In genomic region chr6:48288011-48288410, GRCm38 (mm10) we compare ENCODE assay signal across 16 mouse cellular contexts.
A peak's percentile ranks its signal among the peaks of the same experiment; 100 is the strongest.
DNase-seq lines count a peak whose midpoint lies in the region; ATAC-seq lines count a peak whose summit lies in the region.
"Had no signal": no experiment of that assay in that cellular context is flagged by ENCODE, and none has a peak within 500 bp of the region (broad histone marks: within the 10 kb centered on the region; RNA-seq: fewer than 3 reads in every experiment).

No protein-coding gene starts in this region.

- no peak overlapping the region for H3K4me3 ChIP-seq in hindbrain, embryonic 11.5 days (ENCODE audit: low read depth, low read length)
- no peak overlapping the region for H3K4me3 ChIP-seq in hindbrain, embryonic 12.5 days
- H3K4me3 ChIP-seq in neural tube, embryonic 15.5 days (replicated peaks) = no peak overlapping the region
- no peak overlapping the region for H3K4me3 ChIP-seq in liver, embryonic 12.5 days
- H3K4me3 ChIP-seq: forebrain, embryonic 15.5 days; hindbrain, embryonic 13.5 days; liver, embryonic 15.5 days had no signal

- H3K9me3 ChIP-seq in hindbrain, embryonic 11.5 days (ENCODE audit: control insufficient read depth, low read length) = no peaks in the 10 kb centered on the region
- H3K9me3 ChIP-seq in hindbrain, embryonic 12.5 days (replicated peaks) = no peaks in the 10 kb centered on the region
- H3K9me3 ChIP-seq in neural tube, embryonic 15.5 days (replicated peaks) = no peaks in the 10 kb centered on the region
- H3K9me3 ChIP-seq in liver, embryonic 12.5 days (replicated peaks) = no peaks in the 10 kb centered on the region
- H3K9me3 ChIP-seq: forebrain, embryonic 15.5 days; hindbrain, embryonic 13.5 days; liver, embryonic 15.5 days had no signal

- no peak for ATAC-seq in hindbrain, embryonic 11.5 days (ENCODE audit: low FRiP score)
- ATAC-seq in hindbrain, embryonic 12.5 days (ENCODE audit: low FRiP score) = no peak
- ATAC-seq in neural tube, embryonic 15.5 days (ENCODE audit: low FRiP score) = no peak
- ATAC-seq in liver, embryonic 12.5 days = no peak
- ATAC-seq: forebrain, embryonic 15.5 days had no signal

- no peak overlapping the region for H3K9ac ChIP-seq in hindbrain, embryonic 11.5 days (ENCODE audit: low read depth, low read length)
- no peak overlapping the region for H3K9ac ChIP-seq in hindbrain, embryonic 12.5 days
- no peak overlapping the region for H3K9ac ChIP-seq in neural tube, embryonic 15.5 days (replicated peaks)
- no peak overlapping the region for H3K9ac ChIP-seq in liver, embryonic 12.5 days
- H3K9ac ChIP-seq: forebrain, embryonic 15.5 days; hindbrain, embryonic 13.5 days; liver, embryonic 15.5 days had no signal

- no peaks in the 10 kb centered on the region for H3K27me3 ChIP-seq in hindbrain, embryonic 11.5 days (ENCODE audit: control insufficient read depth, insufficient read depth, low read length)
- no peaks in the 10 kb centered on the region for H3K27me3 ChIP-seq in hindbrain, embryonic 12.5 days
- no peaks in the 10 kb centered on the region for H3K27me3 ChIP-seq in neural tube, embryonic 15.5 days (replicated peaks)
- H3K27me3 ChIP-seq in liver, embryonic 12.5 days (replicated peaks) = no peaks in the 10 kb centered on the region
- H3K27me3 ChIP-seq: forebrain, embryonic 15.5 days; hindbrain, embryonic 13.5 days; liver, embryonic 15.5 days had no signal

- DNase-seq in hindbrain, embryonic 11.5 days (ENCODE audit: low spot score) = peak; percentile 16
- DNase-seq in neural tube, embryonic 10.5 days (ENCODE audit: extremely low spot score, low spot score) = peak; percentile 12
- DNase-seq in embryo, embryonic 11.5 days (ENCODE audit: low read depth, low spot score) = peak; percentile 14
- DNase-seq in left cerebral cortex, postnatal 10 days (ENCODE audit: extremely low spot score in 1 of 2, low spot score in 2 of 2) = no peak
- DNase-seq in liver = no peak
- DNase-seq: adrenal gland, postnatal 25 days; cerebellum, postnatal 14 days; kidney, adult 8-10 months; layer of hippocampus, adult 9-11 months had no signal

- intact Hi-C loops in left cerebral cortex, postnatal 10 days (cut with DNase I) = no loop called here

- H3K4me1 ChIP-seq in hindbrain, embryonic 11.5 days (replicated peaks; ENCODE audit: control insufficient read depth, insufficient read depth, low read length) = no peaks in the 10 kb centered on the region
- H3K4me1 ChIP-seq in hindbrain, embryonic 12.5 days = no peaks in the 10 kb centered on the region
- H3K4me1 ChIP-seq in neural tube, embryonic 15.5 days = no peaks in the 10 kb centered on the region
- no peaks in the 10 kb centered on the region for H3K4me1 ChIP-seq in liver, embryonic 12.5 days
- H3K4me1 ChIP-seq: forebrain, embryonic 15.5 days; hindbrain, embryonic 13.5 days; liver, embryonic 15.5 days had no signal

- H3K36me3 ChIP-seq in hindbrain, embryonic 11.5 days (ENCODE audit: control insufficient read depth, insufficient read depth, low read length) = no peaks in the 10 kb centered on the region
- H3K36me3 ChIP-seq in hindbrain, embryonic 12.5 days = no peaks in the 10 kb centered on the region
- no peaks in the 10 kb centered on the region for H3K36me3 ChIP-seq in neural tube, embryonic 15.5 days
- no peaks in the 10 kb centered on the region for H3K36me3 ChIP-seq in liver, embryonic 12.5 days
- H3K36me3 ChIP-seq: forebrain, embryonic 15.5 days; hindbrain, embryonic 13.5 days; liver, embryonic 15.5 days had no signal

- no peak overlapping the region for H3K27ac ChIP-seq in hindbrain, embryonic 11.5 days (ENCODE audit: low read depth, low read length)
- no peak overlapping the region for H3K27ac ChIP-seq in hindbrain, embryonic 12.5 days
- H3K27ac ChIP-seq in neural tube, embryonic 15.5 days (replicated peaks) = no peak overlapping the region
- H3K27ac ChIP-seq in liver, embryonic 12.5 days = no peak overlapping the region
- H3K27ac ChIP-seq: forebrain, embryonic 15.5 days; hindbrain, embryonic 13.5 days; liver, embryonic 15.5 days had no signal

- no peak overlapping the region for H3K4me2 ChIP-seq in hindbrain, embryonic 11.5 days (replicated peaks; ENCODE audit: low read depth, low read length)
- no peak overlapping the region for H3K4me2 ChIP-seq in hindbrain, embryonic 12.5 days (replicated peaks)
- H3K4me2 ChIP-seq in neural tube, embryonic 15.5 days = no peak overlapping the region
- no peak overlapping the region for H3K4me2 ChIP-seq in liver, embryonic 12.5 days
- H3K4me2 ChIP-seq: forebrain, embryonic 15.5 days; heart, embryonic 11.5 days; hindbrain, embryonic 13.5 days; liver, embryonic 15.5 days had no signal

- WGBS in hindbrain, embryonic 11.5 days = 89% methylated on average over 1 of the region's 1 CpGs
- 92% methylated on average over 1 of the region's 1 CpGs for WGBS in hindbrain, embryonic 12.5 days
- WGBS in neural tube, embryonic 15.5 days = 87% methylated on average over 1 of the region's 1 CpGs
- 56% methylated on average over 1 of the region's 1 CpGs for WGBS in liver, embryonic 12.5 days (ENCODE audit: insufficient replicate concordance)

Comparison
In these comparisons a context has a peak if more than half of its experiments do, and no peak if none do; other contexts are left out.
1. DNase-seq: peak in hindbrain, embryonic 11.5 days (single experiment), neural tube, embryonic 10.5 days (single experiment) and embryo, embryonic 11.5 days (single experiment); none in left cerebral cortex, postnatal 10 days (0 of 2) and liver (single experiment).